Mouse (Mus musculus) hindbrain, embryonic 15.5 days (tissue): Measurements from ENCODE around the gene Col4a4. TPM values are rescaled to one million over a fixed set of nuclear protein-coding genes. Genes with fewer than 3 reads are reported as not detected.
A peak's percentile ranks its signal among the peaks of the same experiment; 100 is the strongest.

Experiments
- ATAC-seq: fragments of 200-750 bp; cut with Nextera tagmentation; 2 replicates; pipeline ENCODE4 v1.8.0; 2017; ENCODE audit warnings: low read depth, moderate number of reproducible peaks, moderate TSS enrichment; ENCODE audit not compliant: low FRiP score
- H3K27ac ChIP-seq: fragments of 300-500 bp; sonication (generic); replicated peaks from 2 replicates; pipeline ENCODE4 v1.5.1; 2015; ENCODE audit warnings: mild to moderate bottlenecking, inconsistent platforms
- H3K27me3 ChIP-seq: fragments of 300-500 bp; sonication (generic); 2 replicates; pipeline ENCODE4 v1.6.1; 2015; ENCODE audit warnings: control low read depth, inconsistent platforms
- H3K36me3 ChIP-seq: fragments of 300-500 bp; sonication (generic); 2 replicates; pipeline ENCODE4 v1.6.1; 2015; ENCODE audit warnings: control low read depth, inconsistent platforms
- H3K4me1 ChIP-seq: fragments of 300-500 bp; sonication (generic); replicated peaks from 2 replicates; pipeline ENCODE4 v1.6.1; 2015; ENCODE audit warnings: control low read depth, inconsistent platforms
- H3K4me2 ChIP-seq: fragments of 300-500 bp; sonication (generic); 2 replicates; pipeline ENCODE4 v1.6.1; 2015; ENCODE audit warnings: moderate library complexity, mild to moderate bottlenecking, inconsistent platforms
- H3K4me3 ChIP-seq: fragments of 300-500 bp; sonication (generic); 2 replicates; pipeline ENCODE4 v1.5.1; 2015; ENCODE audit warnings: mild to moderate bottlenecking, inconsistent platforms
- H3K9ac ChIP-seq: fragments of 300-500 bp; sonication (generic); 2 replicates; pipeline ENCODE4 v1.6.1; 2015; ENCODE audit warnings: inconsistent platforms
- H3K9me3 ChIP-seq: fragments of 300-500 bp; sonication (generic); 2 replicates; pipeline ENCODE4 v1.6.1; 2016; ENCODE audit warnings: control low read depth, inconsistent platforms
- WGBS: fragments of 180-500 bp; shearing (Covaris S2); methylation state at CpG from one replicate; pipeline ENCODE4 v1.1.7; 2015; 5-methylcytosine and 5-hydroxymethylcytosine counted together
- polyA plus RNA-seq: library from polyadenylated mRNA; unstranded; fragments of >200 nt; fragmentation: Nextera tagmentation; extraction: Ambion mirVana; gene quantifications from 2 replicates; pipeline ENCODE4 v1.2.1, GENCODE M21; 2015

Col4a4 gene
- polyA plus RNA-seq: 0.25 and 0.28 TPM in 2 replicates

GRCm38 (mm10) chr1:82586713-82587399 lies at the start of gene Col4a4, which contains the start of gene Col4a3:
Gene Col4a4 (minus strand): TSS chr1:82586849.
Gene Col4a3 (plus strand): TSS chr1:82586921.
- peak within 1 kb of the TSS; percentile 72 for H3K4me2 ChIP-seq
- no peaks in the 10 kb centered on the region for H3K36me3 ChIP-seq
- H3K4me1 ChIP-seq: peaks cover 12% of the 10 kb centered on the region
- no peak within 1 kb of the TSS for H3K27ac ChIP-seq
- peak within 1 kb of the TSS; percentile 37 for H3K4me3 ChIP-seq
- WGBS: 3% methylated on average over 34 of the region's 34 CpGs
- no peaks in the 10 kb centered on the region for H3K9me3 ChIP-seq
- H3K9ac ChIP-seq: no peak within 1 kb of the TSS
- ATAC-seq: peak; percentile 48; the same call in 1 of the 2 replicates
- peaks cover 10% of the 10 kb centered on the region; the same call in 1 of the 2 replicates for H3K27me3 ChIP-seq

GRCm38 (mm10) chr1:82636321-82636720 lies 49.7 kb upstream of the Col4a4 start:
- Histone ChIP-seq H3K9me3 (no peaks in the 10 kb centered on the region), H3K9ac (no peak overlapping the region), H3K4me2 (no peak overlapping the region), H3K4me1 (no peaks in the 10 kb centered on the region; the same call in 1 of the 2 replicates), H3K27me3 (0 out of 2 replicates have a peak, but pooled peaks cover 3% of the 10 kb centered on the region), H3K4me3 (no peak overlapping the region), H3K27ac (no peak overlapping the region), H3K36me3 (no peaks in the 10 kb centered on the region)
- no peak for ATAC-seq
- WGBS: 88% methylated on average over 4 of the region's 4 CpGs

GRCm38 (mm10) chr1:82635254-82635620 lies 48.6 kb upstream of the Col4a4 start:
- WGBS: 92% methylated on average over 9 of the region's 9 CpGs
- no peaks in the 10 kb centered on the region for H3K36me3 ChIP-seq
- ATAC-seq: peak; percentile 54; the same call in 1 of the 2 replicates
- no peak overlapping the region for H3K4me2 ChIP-seq
- H3K27ac ChIP-seq: no peak overlapping the region
- no peaks in the 10 kb centered on the region for H3K9me3 ChIP-seq
- 0 out of 2 replicates have a peak, but pooled peaks cover 3% of the 10 kb centered on the region for H3K27me3 ChIP-seq
- H3K4me3 ChIP-seq: no peak overlapping the region
- H3K4me1 ChIP-seq: no peaks in the 10 kb centered on the region
- no peak overlapping the region for H3K9ac ChIP-seq

GRCm38 (mm10) chr1:82634545-82635253 lies 48.0 kb upstream of the Col4a4 start:
- Histone ChIP-seq H3K27ac (no peak overlapping the region), H3K4me2 (no peak overlapping the region), H3K9ac (no peak overlapping the region), H3K9me3 (no peaks in the 10 kb centered on the region), H3K4me1 (no peaks in the 10 kb centered on the region), H3K36me3 (no peaks in the 10 kb centered on the region), H3K27me3 (no peaks in the 10 kb centered on the region), H3K4me3 (no peak overlapping the region)
- WGBS: 62% methylated on average over 19 of the region's 19 CpGs
- ATAC-seq: peak; percentile 88

GRCm38 (mm10) chr1:82631169-82631792 lies 44.6 kb upstream of the Col4a4 start:
- 86% methylated on average over 6 of the region's 6 CpGs for WGBS
- Histone ChIP-seq H3K4me3 (no peak overlapping the region), H3K9ac (no peak overlapping the region), H3K36me3 (no peaks in the 10 kb centered on the region), H3K27ac (no peak overlapping the region), H3K27me3 (no peaks in the 10 kb centered on the region), H3K9me3 (no peaks in the 10 kb centered on the region), H3K4me2 (no peak overlapping the region), H3K4me1 (no peaks in the 10 kb centered on the region)
- no peak for ATAC-seq

GRCm38 (mm10) chr1:82629495-82629894 lies 42.8 kb upstream of the Col4a4 start:
- Histone ChIP-seq H3K27ac (no peak overlapping the region), H3K4me3 (no peak overlapping the region), H3K9me3 (no peaks in the 10 kb centered on the region), H3K4me2 (no peak overlapping the region), H3K36me3 (no peaks in the 10 kb centered on the region), H3K4me1 (no peaks in the 10 kb centered on the region), H3K27me3 (no peaks in the 10 kb centered on the region), H3K9ac (no peak overlapping the region)
- whole genome bisulfite sequencing: 92% methylated on average over 5 of the region's 5 CpGs
- no peak for ATAC-seq

GRCm38 (mm10) chr1:82627652-82628051 lies 41.0 kb upstream of the Col4a4 start:
- H3K4me1 ChIP-seq: no peaks in the 10 kb centered on the region
- no peaks in the 10 kb centered on the region for H3K9me3 ChIP-seq
- WGBS: 89% methylated on average over 4 of the region's 4 CpGs
- no peak overlapping the region for H3K4me2 ChIP-seq
- H3K27me3 ChIP-seq: no peaks in the 10 kb centered on the region
- no peak overlapping the region for H3K27ac ChIP-seq
- ATAC-seq: no peak
- no peak overlapping the region for H3K9ac ChIP-seq
- H3K4me3 ChIP-seq: no peak overlapping the region
- H3K36me3 ChIP-seq: no peaks in the 10 kb centered on the region

- Histone ChIP-seq H3K27ac (no peak overlapping the region), H3K9me3 (no peaks in the 10 kb centered on the region), H3K36me3 (no peaks in the 10 kb centered on the region), H3K4me3 (no peak overlapping the region), H3K4me2 (no peak overlapping the region), H3K27me3 (no peaks in the 10 kb centered on the region), H3K4me1 (no peaks in the 10 kb centered on the region), H3K9ac (no peak overlapping the region)
- ATAC-seq: no peak
- WGBS: 75% methylated on average over 2 of the region's 2 CpGs
These were observed 38.8 kb upstream of the Col4a4 start for GRCm38 (mm10) chr1:82625474-82625873.

- no peak for ATAC-seq
- Histone ChIP-seq H3K27me3 (no peaks in the 10 kb centered on the region), H3K4me2 (no peak overlapping the region), H3K4me3 (no peak overlapping the region), H3K27ac (no peak overlapping the region), H3K4me1 (no peaks in the 10 kb centered on the region), H3K36me3 (no peaks in the 10 kb centered on the region), H3K9me3 (no peaks in the 10 kb centered on the region), H3K9ac (no peak overlapping the region)
- 76% methylated on average over 6 of the region's 6 CpGs for WGBS
These were observed 38.3 kb upstream of the Col4a4 start for GRCm38 (mm10) chr1:82624934-82625333.

- Histone ChIP-seq H3K9ac (no peak overlapping the region), H3K4me3 (no peak overlapping the region), H3K27me3 (no peaks in the 10 kb centered on the region), H3K36me3 (no peaks in the 10 kb centered on the region), H3K4me1 (no peaks in the 10 kb centered on the region), H3K4me2 (no peak overlapping the region), H3K9me3 (no peaks in the 10 kb centered on the region), H3K27ac (no peak overlapping the region)
- 92% methylated on average over 5 of the region's 5 CpGs for WGBS
- ATAC-seq: no peak
These were observed 33.3 kb upstream of the Col4a4 start for GRCm38 (mm10) chr1:82619981-82620380.

- H3K4me2 ChIP-seq: no peak overlapping the region
- H3K9ac ChIP-seq: no peak overlapping the region
- no peak overlapping the region for H3K27ac ChIP-seq
- H3K4me3 ChIP-seq: no peak overlapping the region
- no peaks in the 10 kb centered on the region for H3K9me3 ChIP-seq
- no peaks in the 10 kb centered on the region for H3K27me3 ChIP-seq
- WGBS: 89% methylated on average over 5 of the region's 5 CpGs
- H3K36me3 ChIP-seq: no peaks in the 10 kb centered on the region
- ATAC-seq: no peak
- no peaks in the 10 kb centered on the region for H3K4me1 ChIP-seq
These were observed 31.9 kb upstream of the Col4a4 start for GRCm38 (mm10) chr1:82618592-82618991.

- Histone ChIP-seq H3K27me3 (no peaks in the 10 kb centered on the region), H3K4me2 (no peak overlapping the region), H3K9ac (no peak overlapping the region), H3K4me1 (no peaks in the 10 kb centered on the region), H3K4me3 (no peak overlapping the region), H3K27ac (no peak overlapping the region), H3K9me3 (no peaks in the 10 kb centered on the region), H3K36me3 (no peaks in the 10 kb centered on the region)
- WGBS: 78% methylated on average over 5 of the region's 5 CpGs
- ATAC-seq: no peak
These were observed 31.4 kb upstream of the Col4a4 start for GRCm38 (mm10) chr1:82618001-82618400.
